ENCODE assay signal across 8 mouse cellular contexts in genomic region chr14:49118381-49118780, GRCm38 (mm10). TPM values are rescaled to one million over a fixed set of nuclear protein-coding genes. Genes with fewer than 3 reads are reported as not detected.
A peak's percentile ranks its signal among the peaks of the same experiment; 100 is the strongest.
DNase-seq lines count a peak whose midpoint lies in the region; ATAC-seq and TF ChIP-seq lines count a peak whose summit lies in the region.

No protein-coding gene starts in this region.

- DNase-seq in kidney, adult 11 months: peak; percentile 15
- DNase-seq in adrenal gland, adult 2 months: peak; percentile 60
- DNase-seq in embryo, embryonic 11 days: peak; percentile 75
- DNase-seq in kidney, adult 8-10 months: peak; percentile 38 to 71
- DNase-seq in liver, adult 2 months (ENCODE audit: extremely low read depth, low read depth, low spot score): peak; percentile 43
- DNase-seq in right cerebral cortex, postnatal 14 days: peak; percentile 84
- DNase-seq in urinary bladder, postnatal 25 days (ENCODE audit: low spot score): peak; percentile 72

- no peak overlapping the region for H3K9ac ChIP-seq in kidney, embryonic 14.5 days (ENCODE audit: low read depth, low read length)
- H3K9ac ChIP-seq in liver, adult 2 months (ENCODE audit: low read depth, low read length): no peak overlapping the region

- ATAC-seq in kidney, embryonic 14.5 days (ENCODE audit: low FRiP score, low TSS enrichment): no peak

- no peak overlapping the region for H3K4me2 ChIP-seq in kidney, embryonic 14.5 days (replicated peaks; ENCODE audit: low read depth, low read length)

- H3K27me3 ChIP-seq in kidney, embryonic 14.5 days (ENCODE audit: control insufficient read depth, insufficient read depth, low read length): no peaks in the 10 kb centered on the region
- H3K27me3 ChIP-seq in liver, adult 2 months (ENCODE audit: control insufficient read depth, insufficient read depth, low read length): no peaks in the 10 kb centered on the region

- peak; percentile 54; the same call in 1 of the 2 replicates for TF ChIP-seq CTCF in liver, adult 2 months (IDR thresholded peaks at IDR 0.05; ENCODE audit: low read depth, low read length)

- no peak for TF ChIP-seq POLR2A in liver, adult 2 months (IDR thresholded peaks at IDR 0.05; ENCODE audit: extremely low read depth, insufficient read depth, low read length)

- no peaks in the 10 kb centered on the region for H3K36me3 ChIP-seq in kidney, embryonic 14.5 days (ENCODE audit: control insufficient read depth, insufficient read depth, low read length)
- no peaks in the 10 kb centered on the region for H3K36me3 ChIP-seq in liver, adult 2 months (ENCODE audit: control insufficient read depth, insufficient read depth, low read length)

- H3K27ac ChIP-seq in kidney, embryonic 14.5 days (ENCODE audit: low read depth, low read length): no peak overlapping the region
- no peak overlapping the region for H3K27ac ChIP-seq in liver, adult 2 months (replicated peaks; ENCODE audit: insufficient read depth, low read depth, low read length)

- WGBS in kidney, embryonic 14.5 days: 13% methylated on average over 7 of the region's 7 CpGs
- 9% methylated on average over 7 of the region's 7 CpGs for WGBS in liver, adult 2 months

- no peaks in the 10 kb centered on the region for H3K4me1 ChIP-seq in kidney, embryonic 14.5 days (ENCODE audit: control insufficient read depth, insufficient read depth, low read length)
- H3K4me1 ChIP-seq in liver, adult 2 months (ENCODE audit: control insufficient read depth, insufficient read depth, low read length): no peaks in the 10 kb centered on the region

- no peaks in the 10 kb centered on the region for H3K9me3 ChIP-seq in kidney, embryonic 14.5 days (ENCODE audit: control insufficient read depth, low read length)

- no peak overlapping the region for H3K4me3 ChIP-seq in kidney, embryonic 14.5 days (ENCODE audit: low read length)
- no peak overlapping the region for H3K4me3 ChIP-seq in liver, adult 2 months (ENCODE audit: insufficient read depth, low read depth, low read length)

- no peaks in the 10 kb centered on the region for H3K79me2 ChIP-seq in liver, adult 2 months (ENCODE audit: control insufficient read depth, insufficient read depth, low read length)

RNA-seq across cellular contexts. Expression of gene Exoc5, which starts 51.9 kb away (rescaled TPM):
- 29.8 and 58.9 TPM in 2 replicates for polyA plus RNA-seq in kidney, embryonic 14.5 days (2014; fragmentation: Nextera tagmentation; extraction: Ambion mirVana)
- 10 to 100 TPM; 31.1 to 36.2 TPM for total RNA-seq in adrenal gland, adult 2 months (2021)
- 8.0 and 10.2 TPM in 2 replicates for polyA plus RNA-seq in adrenal gland, adult 2 months (2012; rRNA removed)
- 17.7 and 20.5 TPM in 2 replicates for total RNA-seq in liver, adult 2 months (2014; rRNA removed)
- 2.6 and 3.4 TPM in 2 replicates for polyA plus RNA-seq in liver, adult 2 months (2012; rRNA removed)

RNA-seq across cellular contexts. Expression of gene Ap5m1, which starts 52.5 kb away (rescaled TPM):
- polyA plus RNA-seq in kidney, embryonic 14.5 days (2014; fragmentation: Nextera tagmentation; extraction: Ambion mirVana): 24.3 and 30.4 TPM in 2 replicates
- total RNA-seq in adrenal gland, adult 2 months (2021): 10 to 100 TPM; 22.1 to 22.2 TPM
- polyA plus RNA-seq in adrenal gland, adult 2 months (2012; rRNA removed): 3.8 and 5.2 TPM in 2 replicates
- 15.7 and 16.2 TPM in 2 replicates for total RNA-seq in liver, adult 2 months (2014; rRNA removed)
- 6.7 and 7.0 TPM in 2 replicates for polyA plus RNA-seq in liver, adult 2 months (2012; rRNA removed)

RNA-seq across cellular contexts. Expression of gene Naa30, which starts 53.6 kb away (rescaled TPM):
- 13.2 and 16.1 TPM in 2 replicates for polyA plus RNA-seq in kidney, embryonic 14.5 days (2014; fragmentation: Nextera tagmentation; extraction: Ambion mirVana)
- 10 to 100 TPM; 27.0 to 31.2 TPM for total RNA-seq in adrenal gland, adult 2 months (2021)
- 4.3 and 4.4 TPM in 2 replicates for polyA plus RNA-seq in adrenal gland, adult 2 months (2012; rRNA removed)
- total RNA-seq in liver, adult 2 months (2014; rRNA removed): 15.9 and 16.1 TPM in 2 replicates
- 6.7 and 6.8 TPM in 2 replicates for polyA plus RNA-seq in liver, adult 2 months (2012; rRNA removed)

Comparison
In these comparisons a context has a peak if more than half of its experiments do, and no peak if none do; other contexts are left out.
1. DNase-seq: peak in every context shown above with its lines; median percentile 84 in right cerebral cortex, postnatal 14 days; 75 in embryo, embryonic 11 days; 72 in urinary bladder, postnatal 25 days; 60 in adrenal gland, adult 2 months; 54 in kidney, adult 8-10 months; 43 in liver, adult 2 months; 15 in kidney, adult 11 months.